Mouse (Mus musculus) C2C12 (cell line): ENCODE results near the gene Ndufa5. TPM values are rescaled to one million over a fixed set of nuclear protein-coding genes. Genes with fewer than 3 reads are reported as not detected.
A peak's percentile ranks its signal among the peaks of the same experiment; 100 is the strongest.

Source experiments
- H3K27me3 ChIP-seq: one replicate; pipeline ENCODE4 v1.6.1; 2011; ENCODE audit not compliant: control insufficient read depth, insufficient read depth, insufficient read length
- H3K36me3 ChIP-seq: one replicate; pipeline ENCODE4 v1.6.1; 2011; ENCODE audit not compliant: control insufficient read depth, insufficient read depth
- H3K4me3 ChIP-seq: one replicate; pipeline ENCODE4 v1.5.1; 2011; ENCODE audit warnings: mild to moderate bottlenecking, control low read depth; ENCODE audit not compliant: poor library complexity, insufficient read depth, severe bottlenecking
- H3K79me2 ChIP-seq: one replicate; pipeline ENCODE4 v1.6.1; 2011; ENCODE audit not compliant: control insufficient read depth, insufficient read depth
- H3K79me3 ChIP-seq: one replicate; pipeline ENCODE4 v1.6.1; 2011; ENCODE audit warnings: low read depth, control low read depth
- H3ac ChIP-seq: one replicate; pipeline ENCODE3; 2011; ENCODE audit warnings: low read depth; ENCODE audit not compliant: control insufficient read depth, insufficient read length
- CEBPB ChIP-seq: IDR thresholded peaks from one replicate; pipeline ENCODE4 v1.6.1; 2011; ENCODE audit warnings: low read depth, mild to moderate bottlenecking, control low read depth, moderate library complexity
- CTCF ChIP-seq: IDR thresholded peaks from one replicate; pipeline ENCODE4 v1.5.1; 2011; ENCODE audit not compliant: control insufficient read depth, insufficient read depth, insufficient read length
- FOSL1 ChIP-seq: IDR thresholded peaks from one replicate; pipeline ENCODE4 v1.8.0; 2011; ENCODE audit warnings: mild to moderate bottlenecking, low read length; ENCODE audit not compliant: poor library complexity, insufficient read depth, severe bottlenecking
- MAX ChIP-seq: IDR thresholded peaks from one replicate; pipeline ENCODE4 v1.6.1; 2011; ENCODE audit warnings: mild to moderate bottlenecking, control low read depth
- MYOD1 ChIP-seq: IDR thresholded peaks from one replicate; pipeline ENCODE4 v1.6.1; 2011; ENCODE audit warnings: low read depth; ENCODE audit not compliant: control insufficient read depth, insufficient read length
- MYOG ChIP-seq: IDR thresholded peaks from one replicate; pipeline ENCODE4 v1.6.1; 2011; ENCODE audit not compliant: control insufficient read depth, insufficient read length; ENCODE audit errors: extremely low read depth
- USF1 ChIP-seq: IDR thresholded peaks from one replicate; pipeline ENCODE4 v1.6.1; 2011; ENCODE audit warnings: low read depth, mild to moderate bottlenecking, control low read depth, moderate library complexity
- long read RNA-seq, 2 experiments: library from polyadenylated mRNA; unstranded; transcript quantifications; one replicate each; pipeline ENCODE4 v2.0.0; 2019 to 2020
- polyA plus RNA-seq: library from polyadenylated mRNA; unstranded; fragments of >200 nt; fragmentation: generic; extraction: Trizol; gene quantifications from one replicate; pipeline ENCODE4 v1.2.1, GENCODE M21; 2012; ENCODE audit warnings: missing spikeins

The Ndufa5 gene
- polyA plus RNA-seq = 215 TPM
- long read RNA-seq, experiment 1, transcript Ndufa5-201 (5 exons, 875 nt) = major isoform, 185 of 232 reads
- long read RNA-seq, experiment 1, transcript Ndufa5-202 (4 exons, 315 nt) = minor isoform, 5 of 232 reads
- long read RNA-seq, experiment 1, partial matches to known transcripts = 28 of 232 reads
- long read RNA-seq, experiment 1, other reads (novel, unspliced or antisense) = 10 of 232 reads
- long read RNA-seq, experiment 2, transcript Ndufa5-201 (5 exons, 875 nt) = major isoform, 16 of 19 reads
- long read RNA-seq, experiment 2, partial matches to known transcripts = 2 of 19 reads
- long read RNA-seq, experiment 2, other reads (novel, unspliced or antisense) = 1 of 19 reads

DNA sequence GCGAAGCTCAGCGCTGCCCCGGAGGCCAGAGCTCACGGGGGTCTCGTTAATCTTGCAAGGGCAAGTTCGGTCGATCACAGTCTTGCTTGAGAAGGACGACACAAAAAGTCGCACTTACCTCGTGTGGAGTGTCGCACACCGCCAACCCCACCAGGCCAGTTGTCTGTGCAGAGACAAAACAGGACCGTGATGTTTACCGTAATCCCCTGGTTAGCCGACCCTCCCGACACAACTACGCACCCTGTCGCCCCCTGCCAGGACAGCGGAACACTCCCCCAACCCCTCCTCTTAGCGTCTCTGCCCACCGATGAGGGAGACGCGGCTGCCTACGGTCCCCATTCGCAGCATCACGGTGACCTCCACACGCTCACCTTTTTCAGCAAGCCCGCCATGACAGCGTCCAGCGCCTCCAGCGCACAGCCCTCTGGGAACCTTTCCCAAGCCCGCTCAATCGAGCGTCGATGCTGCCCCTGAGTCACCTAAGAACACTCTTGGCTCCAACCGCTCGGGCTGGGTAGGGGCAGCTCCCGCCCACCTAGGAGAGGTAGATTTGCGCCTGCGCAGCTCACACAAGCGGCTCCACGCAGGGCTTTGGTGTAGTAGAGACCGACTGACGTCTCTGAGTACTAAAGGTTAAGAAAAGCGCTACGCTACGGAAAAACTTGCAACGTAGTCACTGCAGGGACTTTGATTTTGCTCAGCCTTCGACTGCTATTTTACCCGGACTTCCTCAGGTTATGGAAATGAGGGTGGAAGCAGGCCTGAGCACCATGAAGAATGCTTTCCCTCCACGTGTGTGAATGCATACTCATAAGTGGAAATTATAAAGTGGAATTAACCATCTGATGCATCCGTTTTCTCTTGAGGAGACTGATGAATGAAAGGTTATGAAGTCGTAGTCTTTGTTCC is at the start of gene Ndufa5:
Gene Ndufa5, minus strand, starts transcription at position 859 of the 909 bp plus-strand sequence.
- peak within 1 kb of the TSS; percentile 68 for H3K4me3 ChIP-seq

DNA sequence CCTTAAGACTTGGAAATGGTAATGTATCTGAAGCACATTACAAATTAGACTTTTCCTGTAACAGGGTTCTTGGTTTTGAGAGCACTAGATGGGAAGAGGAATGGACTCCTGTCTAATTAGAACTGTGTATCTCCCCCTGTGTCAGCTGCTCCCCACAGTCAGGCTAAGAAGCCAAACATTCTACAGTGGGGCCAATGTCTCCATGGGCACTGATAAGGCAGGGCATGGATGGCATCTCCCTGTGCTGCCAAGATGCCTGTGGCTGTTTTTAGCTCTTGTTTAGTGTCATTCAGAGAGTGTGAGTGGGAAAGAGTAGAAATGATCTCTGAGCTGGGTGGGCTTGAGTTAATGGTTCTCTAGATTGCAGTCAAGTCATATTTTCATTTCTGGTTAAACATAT is 45.5 kb upstream of the Ndufa5 start:
- H3ac ChIP-seq = no peak overlapping the region
- no peaks in the 10 kb centered on the region for H3K79me3 ChIP-seq
- H3K4me3 ChIP-seq = no peak overlapping the region
- TF ChIP-seq MAX = no peak
- no peak for TF ChIP-seq CTCF
- TF ChIP-seq USF1 = no peak
- TF ChIP-seq CEBPB = no peak
- TF ChIP-seq MYOG = no peak
- no peak for TF ChIP-seq MYOD1
- no peak for TF ChIP-seq FOSL1
- H3K36me3 ChIP-seq = no peaks in the 10 kb centered on the region
- H3K79me2 ChIP-seq = no peaks in the 10 kb centered on the region
- H3K27me3 ChIP-seq = no peaks in the 10 kb centered on the region

More for the DNA sequence above, at the start of gene Ndufa5:
- Histone ChIP-seq H3ac (peak within 1 kb of the TSS; percentile 99), H3K27me3 (no peaks in the 10 kb centered on the region), H3K36me3 (peaks cover 15% of the 10 kb centered on the region), H3K79me3 (peaks cover 7% of the 10 kb centered on the region), H3K79me2 (peaks cover 31% of the 10 kb centered on the region)
- peak; percentile 25 for TF ChIP-seq FOSL1
- TF ChIP-seq MAX = peak; percentile 43
- TF ChIP-seq USF1 = no peak

DNA sequence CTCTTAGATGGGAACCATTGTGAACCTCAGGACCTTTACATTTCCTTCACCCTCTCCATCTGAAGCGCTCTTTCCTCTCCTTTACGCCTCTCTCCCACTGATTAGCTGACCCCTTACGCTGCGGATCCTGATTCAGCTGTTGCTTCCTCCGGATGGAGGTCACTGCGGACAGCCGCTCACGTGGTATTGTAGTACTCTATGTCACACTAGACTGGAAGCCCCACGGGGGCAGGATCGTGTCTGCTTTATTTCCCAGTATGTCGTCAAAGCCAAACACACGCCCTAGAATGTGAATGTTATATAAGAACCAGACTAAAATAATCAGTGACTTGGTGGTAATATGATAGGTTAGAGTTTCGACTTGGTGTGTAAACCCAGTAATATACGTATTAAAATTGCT is 44.6 kb upstream of the Ndufa5 start:
- no peak overlapping the region for H3ac ChIP-seq
- H3K79me3 ChIP-seq = no peaks in the 10 kb centered on the region
- no peaks in the 10 kb centered on the region for H3K27me3 ChIP-seq
- H3K36me3 ChIP-seq = no peaks in the 10 kb centered on the region
- H3K79me2 ChIP-seq = no peaks in the 10 kb centered on the region
- no peak for TF ChIP-seq USF1
- TF ChIP-seq MYOG = no peak
- TF ChIP-seq CTCF = no peak
- H3K4me3 ChIP-seq = no peak overlapping the region

DNA sequence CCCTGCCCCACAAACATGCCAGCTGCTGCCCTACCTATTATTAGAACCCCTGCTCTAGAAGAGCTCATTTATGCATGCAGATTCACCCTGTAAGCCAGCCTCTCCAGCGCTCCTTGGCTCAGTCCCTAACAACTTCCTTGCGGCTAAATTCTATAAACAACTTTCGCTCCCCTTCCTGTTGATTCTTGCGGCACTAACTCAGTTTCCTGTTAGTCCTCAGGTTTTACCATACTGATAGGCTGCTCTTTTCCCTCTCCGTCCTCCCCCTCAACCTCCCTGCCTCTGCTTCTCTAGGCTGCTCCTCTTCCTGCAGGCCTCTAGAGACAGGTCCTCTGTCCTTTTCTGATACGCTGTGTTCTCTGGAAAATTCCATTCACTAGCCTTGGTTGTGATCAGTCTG is 43.3 kb upstream of the Ndufa5 start:
- Histone ChIP-seq H3K36me3 (no peaks in the 10 kb centered on the region), H3K27me3 (no peaks in the 10 kb centered on the region), H3K79me3 (no peaks in the 10 kb centered on the region), H3K79me2 (no peaks in the 10 kb centered on the region), H3ac (no peak overlapping the region), H3K4me3 (no peak overlapping the region)
- TF ChIP-seq CEBPB (no peak), CTCF (no peak), MYOG (no peak), MYOD1 (no peak), FOSL1 (no peak), USF1 (no peak), MAX (no peak)

DNA sequence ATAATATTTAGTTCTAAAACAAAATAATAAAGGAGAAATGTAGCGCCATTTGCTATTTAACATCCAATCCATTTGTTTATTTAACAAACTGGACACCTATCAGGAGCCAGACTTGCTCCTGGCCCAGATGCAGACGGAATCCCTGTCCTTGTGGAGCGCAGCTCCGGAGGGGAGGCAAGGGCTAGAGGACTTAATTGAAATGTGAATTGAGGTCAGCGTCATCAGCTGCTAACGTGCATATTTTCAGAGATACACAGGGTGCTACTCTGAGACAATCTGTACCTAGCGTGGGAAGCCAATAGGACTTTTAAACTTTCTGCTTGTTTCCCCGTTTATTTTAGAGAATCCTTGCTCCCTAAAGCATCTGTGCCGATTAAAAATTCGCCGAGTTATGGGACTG is 42.5 kb upstream of the Ndufa5 start:
- TF ChIP-seq MYOG = no peak
- TF ChIP-seq MAX = no peak
- TF ChIP-seq CEBPB = no peak
- TF ChIP-seq USF1 = no peak
- no peak for TF ChIP-seq FOSL1
- no peak for TF ChIP-seq MYOD1
- TF ChIP-seq CTCF = no peak
- Histone ChIP-seq H3K27me3 (no peaks in the 10 kb centered on the region), H3K79me3 (no peaks in the 10 kb centered on the region), H3K4me3 (no peak overlapping the region), H3K36me3 (no peaks in the 10 kb centered on the region), H3ac (no peak overlapping the region), H3K79me2 (no peaks in the 10 kb centered on the region)

DNA sequence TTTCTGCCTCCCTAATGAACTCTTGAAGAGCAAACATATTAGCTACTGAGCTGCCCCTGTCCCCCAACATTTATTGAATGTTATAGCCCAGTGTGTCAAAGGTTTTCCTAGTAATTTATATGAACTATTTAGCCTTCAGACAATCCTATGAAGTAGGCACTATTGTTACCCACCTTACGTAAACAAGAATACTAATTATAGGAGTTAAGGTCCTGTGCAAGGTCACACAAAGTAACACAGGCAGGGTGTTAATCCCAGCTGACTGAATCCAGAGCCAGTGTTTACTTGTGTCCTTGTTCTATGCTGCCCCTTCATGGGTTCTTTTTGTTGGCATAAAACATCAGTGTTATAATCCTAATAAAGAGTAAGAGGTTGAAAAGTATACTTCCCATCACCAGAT is 41.9 kb upstream of the Ndufa5 start:
- TF ChIP-seq FOSL1 = no peak
- no peak for TF ChIP-seq CEBPB
- TF ChIP-seq CTCF = no peak
- TF ChIP-seq USF1 = no peak
- no peak for TF ChIP-seq MAX
- TF ChIP-seq MYOD1 = no peak
- TF ChIP-seq MYOG = no peak
- H3K79me3 ChIP-seq = no peaks in the 10 kb centered on the region
- no peaks in the 10 kb centered on the region for H3K36me3 ChIP-seq
- H3K4me3 ChIP-seq = no peak overlapping the region
- no peaks in the 10 kb centered on the region for H3K79me2 ChIP-seq
- H3ac ChIP-seq = no peak overlapping the region
- H3K27me3 ChIP-seq = no peaks in the 10 kb centered on the region
